Mouse (Mus musculus) midbrain, embryonic 16.5 days (tissue): ENCODE data around the gene Trove2. TPM values are rescaled to one million over a fixed set of nuclear protein-coding genes. Genes with fewer than 3 reads are reported as not detected.

ENCODE experiments used
- polyA plus RNA-seq: library from polyadenylated mRNA; unstranded; fragments of >200 nt; fragmentation: Nextera tagmentation; extraction: Ambion mirVana; gene quantifications from 2 replicates; pipeline ENCODE4 v1.2.1, GENCODE M21; 2015

The Trove2 gene
- polyA plus RNA-seq, 1 experiment from 2014 or later: 36.4 TPM

Other genes starting within 250 kb of the Trove2 start
- 7.7 and 8.0 TPM in 2 replicates for gene B3galt2, start 136.4 kb downstream of the Trove2 start, polyA plus RNA-seq
- gene Cdc73, start 74.2 kb downstream of the Trove2 start, polyA plus RNA-seq: 14.3 and 17.5 TPM in 2 replicates
- gene Glrx2, start 60.7 kb downstream of the Trove2 start, polyA plus RNA-seq: 120 and 121 TPM in 2 replicates
- 60.6 and 66.4 TPM in 2 replicates for gene Uchl5, start 204 bp upstream of the Trove2 start, polyA plus RNA-seq
- 133 and 147 TPM in 2 replicates for gene Rgs2, start 227.1 kb upstream of the Trove2 start, polyA plus RNA-seq